Mouse (Mus musculus) CH12F3 (cell line): Measurements from ENCODE around the gene Cdkl4.
"Not testable (repeated sequence)": the region's sequence is repeated elsewhere in the genome, so short reads cannot be mapped to it uniquely, and the experiment has no call there.

Source experiments
- in situ Hi-C: fragments of 300-500 bp; cut with MboI; formaldehyde crosslinking; loops from 2 replicates; pipeline ENCODE4 v1.14.3; 2020; ENCODE audit warnings: low sequenced_read_pairs

The Cdkl4 gene

GRCm38 (mm10) chr17:80564611-80564924, 13.0 kb downstream of the Cdkl4 start:
- in situ Hi-C loops, result loop anchor here (25.0 kb wide), 1 partner anchor 277 kb away; the partner anchor contains the start of genes Dhx57 and Morn2

- in situ Hi-C loops, result loop anchor here (25.0 kb wide), 1 partner anchor 277 kb away; the partner anchor contains the start of genes Dhx57 and Morn2
These were observed 13.6 kb downstream of the Cdkl4 start for GRCm38 (mm10) chr17:80563762-80564610.

DNA sequence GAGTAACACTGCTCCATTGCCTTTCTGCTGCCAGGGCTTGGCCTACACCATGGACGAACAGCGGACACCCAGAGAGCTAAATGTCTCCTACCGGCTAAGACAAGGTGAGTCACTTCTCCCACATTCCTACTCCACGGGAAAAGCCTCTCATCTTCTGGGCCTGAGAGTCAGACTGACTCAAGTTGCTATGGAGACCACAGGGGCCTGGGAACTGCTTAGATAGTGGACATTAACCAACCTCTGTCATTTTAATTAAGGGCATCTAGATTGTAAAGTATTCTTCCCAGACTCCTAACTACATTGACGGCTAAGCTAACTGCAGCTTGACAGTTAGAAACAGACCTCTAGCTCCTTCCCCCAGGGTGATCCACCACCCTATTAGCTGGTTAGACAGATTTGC, 14.8 kb downstream of the Cdkl4 start:
- in situ Hi-C loops, result loop anchor here (25.0 kb wide), 1 partner anchor 275 kb away; the partner anchor contains the start of genes Dhx57 and Morn2

GRCm38 (mm10) chr17:80560669-80561401, 16.8 kb downstream of the Cdkl4 start:
- in situ Hi-C loops, result loop anchor here (25.0 kb wide), 1 partner anchor 274 kb away; the partner anchor contains the start of genes Dhx57 and Morn2

- in situ Hi-C loops, result loop anchor here (5.0 to 25.0 kb wide), 2 partner anchors 77 to 272 kb away; partner anchors contain the start of genes Dhx57, Morn2 and Sos1
These were observed 17.9 kb downstream of the Cdkl4 start for GRCm38 (mm10) chr17:80559745-80560144.

DNA sequence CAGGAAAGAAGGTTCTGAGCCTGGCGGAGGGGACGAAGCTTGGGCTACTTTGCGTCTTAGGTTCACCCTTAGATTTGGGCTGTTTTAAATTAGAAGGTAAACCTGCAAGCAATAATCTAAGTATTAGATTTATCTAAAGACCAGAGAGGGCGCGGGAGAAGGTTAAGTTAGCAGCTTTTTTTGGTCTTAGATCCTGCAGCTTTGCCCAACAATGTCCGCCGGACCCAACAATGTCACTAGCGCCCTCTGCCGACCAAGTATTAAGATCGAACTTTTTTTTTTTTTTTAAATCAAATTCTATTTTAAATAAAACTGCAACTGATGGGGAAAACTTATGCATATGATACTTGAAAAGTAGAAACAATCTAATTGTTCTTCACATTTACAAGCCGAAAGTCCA, 18.6 kb downstream of the Cdkl4 start:
- in situ Hi-C loops, result loop anchor here (5.0 to 25.0 kb wide), 2 partner anchors 77 to 272 kb away; partner anchors contain the start of genes Dhx57, Morn2 and Sos1

DNA sequence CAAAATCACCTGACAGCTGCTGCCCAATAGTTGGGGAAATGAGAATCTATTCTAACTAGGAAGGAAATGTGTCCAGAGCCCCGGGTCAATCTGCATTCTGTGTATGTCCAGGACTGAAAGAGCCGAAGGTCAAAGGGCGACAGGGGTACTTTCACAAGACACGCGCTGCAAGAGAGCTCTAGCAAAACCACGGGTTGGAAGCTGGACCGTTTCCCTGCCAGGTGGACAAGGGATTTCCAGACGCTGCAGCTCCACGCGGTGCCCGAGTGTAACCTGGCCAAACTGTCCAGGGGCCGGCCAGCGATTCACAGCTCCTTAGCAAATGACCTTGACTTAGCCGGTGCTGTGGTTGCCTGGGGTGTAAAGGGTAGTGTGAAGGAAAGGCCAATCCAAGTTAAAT, 19.0 kb downstream of the Cdkl4 start:
- in situ Hi-C loops, result loop anchor here (5.0 to 25.0 kb wide), 2 partner anchors 76 to 271 kb away; partner anchors contain the start of genes Dhx57, Morn2 and Sos1

DNA sequence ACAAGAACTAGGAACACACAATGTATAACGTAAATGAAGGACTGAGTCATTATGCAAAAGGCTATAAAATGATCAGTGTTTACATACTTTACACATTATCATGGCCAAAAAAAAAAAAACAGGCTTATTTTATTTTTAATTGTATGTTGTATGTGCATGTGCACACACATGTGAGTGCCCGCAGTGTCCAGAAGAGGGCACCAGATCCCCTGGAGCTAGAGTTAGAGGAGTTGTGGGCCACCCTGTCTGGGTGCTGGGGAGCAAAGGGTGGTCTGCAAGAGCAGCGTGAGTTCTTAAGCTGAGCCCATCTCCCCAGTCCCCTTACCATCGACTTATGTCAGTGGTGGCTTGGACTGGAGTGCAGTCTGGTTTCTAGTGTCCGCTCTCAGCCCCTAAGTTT, 20.2 kb downstream of the Cdkl4 start:
- in situ Hi-C loops, result loop anchor here (5.0 to 25.0 kb wide), 2 partner anchors 75 to 270 kb away; partner anchors contain the start of genes Dhx57, Morn2 and Sos1

DNA sequence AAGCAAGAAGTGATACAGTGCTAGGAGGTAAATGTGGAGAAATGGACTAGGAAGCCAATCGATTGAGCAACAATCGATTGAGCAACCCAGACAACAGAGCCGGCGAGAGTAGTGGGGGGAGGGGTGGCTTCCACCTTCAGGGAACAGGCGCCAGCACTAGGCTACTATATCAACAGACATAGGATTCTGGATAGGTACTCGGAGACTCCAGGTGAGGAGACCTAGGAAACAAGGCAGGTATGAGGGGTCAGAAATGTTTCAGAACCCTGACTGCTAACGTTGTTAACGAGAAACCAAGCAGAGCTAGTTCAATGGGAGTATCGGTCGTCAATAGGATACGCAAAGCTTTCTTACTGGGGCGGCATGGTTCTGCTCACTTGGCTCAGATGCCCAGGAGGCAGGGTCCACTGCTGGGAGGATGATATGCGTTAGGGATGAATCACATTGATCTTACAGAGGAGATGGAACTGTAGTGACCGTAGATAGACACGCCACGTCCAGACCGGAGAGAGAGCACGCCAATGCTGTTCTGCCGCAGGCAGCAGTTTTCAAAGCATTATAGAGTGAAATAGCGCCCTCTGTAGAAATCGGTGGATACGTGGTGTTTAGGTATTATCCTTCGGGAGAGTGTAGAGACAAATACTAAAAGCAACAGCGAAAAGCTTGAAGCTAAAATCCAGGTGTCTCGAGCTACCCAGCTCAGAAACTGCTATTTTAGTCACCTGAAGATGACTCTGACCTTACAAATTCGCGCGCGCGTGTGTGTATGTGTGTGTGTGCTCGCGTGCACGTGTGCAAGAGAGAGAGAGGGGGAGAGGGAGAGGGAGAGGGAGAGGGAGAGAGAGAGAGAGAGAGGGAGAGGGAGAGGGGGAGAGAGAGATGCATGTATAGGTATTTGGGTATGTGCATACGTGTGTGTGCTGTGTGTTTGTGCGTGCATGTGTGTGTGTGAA, 24.0 kb downstream of the Cdkl4 start:
- in situ Hi-C loops, result loop anchor here (25.0 kb wide), 1 partner anchor 266 kb away; the partner anchor contains the start of genes Dhx57 and Morn2

DNA sequence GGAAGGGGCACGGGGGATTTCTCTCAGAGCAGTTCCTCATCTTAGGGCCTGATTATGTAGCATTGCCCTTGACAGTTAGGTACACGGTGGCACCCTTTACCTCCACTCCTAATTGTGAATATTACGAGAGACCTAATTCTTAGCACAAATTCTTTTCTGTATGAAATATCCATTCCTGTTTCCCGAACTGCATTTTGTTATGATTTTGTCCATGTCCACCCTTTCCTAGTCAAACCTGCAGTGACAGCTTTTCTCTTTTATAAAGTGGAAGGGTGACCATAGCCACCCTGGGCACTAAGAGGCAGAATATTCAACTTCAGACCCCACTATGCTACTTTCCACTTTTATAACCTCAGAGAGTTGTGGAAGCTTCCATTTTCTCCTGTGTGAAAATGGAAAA, 25.0 kb downstream of the Cdkl4 start:
- in situ Hi-C loops, result loop anchor here (25.0 kb wide), 1 partner anchor 265 kb away; the partner anchor contains the start of genes Dhx57 and Morn2

- in situ Hi-C loops, result loop anchor here (25.0 kb wide), 1 partner anchor 264 kb away; the partner anchor contains the start of genes Dhx57 and Morn2
These were observed 26.6 kb downstream of the Cdkl4 start for GRCm38 (mm10) chr17:80550981-80551380.

GRCm38 (mm10) chr17:80546846-80547245, 30.8 kb downstream of the Cdkl4 start:
- in situ Hi-C loops, result no loop called here

GRCm38 (mm10) chr17:80546227-80546626, 31.4 kb downstream of the Cdkl4 start:
- in situ Hi-C loops, result no loop called here

- in situ Hi-C loops, result no loop called here
These were observed 34.0 kb downstream of the Cdkl4 start for GRCm38 (mm10) chr17:80543646-80544045.

- in situ Hi-C loops, result no loop called here
These were observed 40.5 kb downstream of the Cdkl4 start for GRCm38 (mm10) chr17:80537136-80537535.

DNA sequence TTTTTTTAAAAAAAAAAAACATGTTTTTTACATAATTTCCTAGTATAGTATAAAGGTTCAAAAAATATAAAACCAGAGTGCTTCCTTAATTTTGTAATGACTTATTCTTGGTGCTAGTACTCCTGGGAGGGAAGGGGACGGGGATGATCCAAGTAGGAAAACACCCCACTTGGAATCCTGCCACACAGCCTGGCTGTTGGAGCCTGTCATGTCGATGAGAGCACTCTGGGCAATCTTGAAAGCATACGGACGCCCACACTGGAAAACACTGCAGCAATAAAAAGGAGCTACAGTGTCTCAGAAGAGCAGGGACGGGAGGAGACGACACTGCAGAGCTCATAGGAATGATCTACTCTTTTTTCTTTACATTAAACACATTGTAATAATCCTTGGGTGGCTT, 42.0 kb downstream of the Cdkl4 start:
- in situ Hi-C loops, result no loop called here

DNA sequence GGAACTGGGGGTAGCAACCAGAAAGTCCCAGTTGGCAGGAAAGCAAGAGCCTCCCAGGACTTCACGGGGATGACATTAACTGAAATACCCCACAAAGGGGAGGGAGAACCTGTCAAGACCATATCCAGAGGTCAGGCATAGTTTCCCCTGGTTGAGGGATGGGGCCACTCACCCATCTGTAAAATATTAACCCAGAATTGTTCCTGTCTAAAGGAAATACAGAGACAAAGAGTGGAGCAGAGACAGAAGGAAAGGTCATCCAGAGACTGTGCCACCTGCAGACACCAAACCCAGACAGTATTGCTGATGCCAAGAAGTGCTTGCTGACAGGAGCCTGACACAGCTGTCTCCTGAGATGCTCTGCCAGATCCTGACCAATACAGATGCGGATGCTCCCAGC, 46.3 kb downstream of the Cdkl4 start:
- in situ Hi-C loops, result not testable (repeated sequence)

- in situ Hi-C loops, result no loop called here
These were observed 54.4 kb downstream of the Cdkl4 start for GRCm38 (mm10) chr17:80523231-80523630.

DNA sequence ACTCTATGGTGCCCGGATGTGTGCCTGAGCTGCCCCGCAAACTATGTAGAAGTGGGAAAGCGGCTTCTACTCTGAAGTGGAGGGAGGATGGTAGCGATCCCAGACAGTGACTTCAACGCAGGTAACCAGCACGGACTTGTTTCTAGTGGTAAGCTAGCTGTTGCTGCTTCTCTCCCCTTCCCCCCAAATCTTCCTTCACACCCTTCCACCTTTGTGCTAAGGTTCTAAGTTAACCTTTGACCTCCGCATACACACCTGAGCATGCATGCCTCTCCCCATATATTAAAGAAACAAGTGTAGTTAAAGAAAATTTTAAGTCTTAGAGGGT, 55.4 kb downstream of the Cdkl4 start:
- in situ Hi-C loops, result no loop called here
